Mouse (Mus musculus): Measurements from ENCODE around the gene Rad9a.

DNA sequence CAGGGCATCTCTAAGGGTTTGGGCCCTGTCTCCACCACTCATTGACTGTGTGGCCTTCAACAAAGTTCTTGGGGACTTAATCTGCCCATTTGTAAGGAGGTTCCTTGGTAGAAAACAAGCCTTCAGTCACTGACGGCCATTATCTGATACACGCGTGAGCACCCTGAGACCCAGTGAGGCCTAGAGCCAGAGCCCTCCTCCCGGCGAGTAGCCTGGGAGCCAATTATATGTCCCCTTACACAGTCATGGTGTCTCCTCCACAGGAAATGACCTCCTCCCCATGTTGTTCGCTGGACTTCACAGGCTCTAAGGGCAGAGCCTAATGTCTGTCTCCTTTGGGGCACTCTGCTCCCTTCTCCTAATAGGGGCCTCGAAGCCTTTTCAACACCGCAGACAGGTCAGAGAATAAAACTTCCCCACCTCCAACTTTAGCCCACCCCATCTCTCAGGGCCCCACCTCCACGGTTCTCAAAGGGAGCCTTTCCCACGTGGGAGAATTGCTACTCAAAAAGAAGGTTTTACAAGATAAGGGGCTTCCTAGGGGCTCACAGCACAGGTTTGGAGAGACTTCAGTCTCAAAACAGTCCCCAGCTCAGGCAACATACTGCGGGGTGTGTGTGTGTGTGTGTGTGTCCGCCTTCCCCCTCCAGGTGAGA lies 55.0 kb downstream of the Rad9a start:
- no peak for TF ChIP-seq CTCF (IDR thresholded peaks at IDR 0.05 in 2 of 3, conservative IDR thresholded peaks at IDR 0.05 in 1 of 3; ENCODE audit: control insufficient read depth in 1 of 3, insufficient read depth in 1 of 3, low read depth in 2 of 3, low read length in 3 of 3, poor library complexity in 1 of 3, severe bottlenecking in 1 of 3)
- TF ChIP-seq MXI1 (IDR thresholded peaks at IDR 0.05; ENCODE audit: low read depth, low read length): no peak
- TF ChIP-seq TAL1 (IDR thresholded peaks at IDR 0.05; ENCODE audit: low read length): no peak
- TF ChIP-seq CHD1 (IDR thresholded peaks at IDR 0.05; ENCODE audit: low read depth, low read length): no peak
- TF ChIP-seq SIN3A (IDR thresholded peaks at IDR 0.05; ENCODE audit: low read length): no peak
